Mouse (Mus musculus) midbrain, embryonic 11.5 days (tissue): Measurements from ENCODE around the gene Tgfbrap1. TPM values are rescaled to one million over a fixed set of nuclear protein-coding genes. Genes with fewer than 3 reads are reported as not detected.
"Not testable (repeated sequence)": the region's sequence is repeated elsewhere in the genome, so short reads cannot be mapped to it uniquely, and the experiment has no call there.

Source experiments
- ATAC-seq: fragments of 200-750 bp; cut with Nextera tagmentation; 2 replicates; pipeline ENCODE4 v1.8.0; 2017; ENCODE audit warnings: moderate TSS enrichment, moderate library complexity; ENCODE audit not compliant: low FRiP score
- DNase-seq: peaks from one replicate; pipeline ENCODE4 v3.0.0; 2015; ENCODE audit warnings: low spot score; ENCODE audit errors: missing footprints
- H3K27ac ChIP-seq: fragments of 300-500 bp; sonication (generic); 2 replicates; pipeline ENCODE4 v1.5.1; 2014; ENCODE audit warnings: low read depth, low read length
- H3K27me3 ChIP-seq: fragments of 300-500 bp; sonication (generic); 2 replicates; pipeline ENCODE4 v1.6.1; 2014; ENCODE audit warnings: mild to moderate bottlenecking, low read length, moderate library complexity, mixed read lengths; ENCODE audit not compliant: control insufficient read depth, insufficient read depth
- H3K36me3 ChIP-seq: fragments of 300-500 bp; sonication (generic); 2 replicates; pipeline ENCODE4 v1.6.1; 2014; ENCODE audit warnings: mild to moderate bottlenecking, low read length, moderate library complexity, mixed read lengths; ENCODE audit not compliant: control insufficient read depth, insufficient read depth
- H3K4me1 ChIP-seq: fragments of 300-500 bp; sonication (generic); 2 replicates; pipeline ENCODE4 v1.6.1; 2014; ENCODE audit warnings: low read length; ENCODE audit not compliant: control insufficient read depth, insufficient read depth
- H3K4me2 ChIP-seq: fragments of 300-500 bp; sonication (generic); 2 replicates; pipeline ENCODE4 v1.6.1; 2014; ENCODE audit warnings: mild to moderate bottlenecking, moderate library complexity
- H3K4me3 ChIP-seq: fragments of 300-500 bp; sonication (generic); 2 replicates; pipeline ENCODE4 v1.5.1; 2014; ENCODE audit warnings: low read depth, low read length
- H3K9ac ChIP-seq: fragments of 300-500 bp; sonication (generic); 2 replicates; pipeline ENCODE4 v1.6.1; 2014; ENCODE audit warnings: low read length
- H3K9me3 ChIP-seq: fragments of 300-500 bp; sonication (generic); 2 replicates; pipeline ENCODE4 v1.6.1; 2016; ENCODE audit warnings: low read length; ENCODE audit not compliant: control insufficient read depth
- WGBS: fragments of 180-500 bp; shearing (Covaris S2); extraction: QIAGEN DNeasy Blood & Tissue Kit; methylation state at CpG from one replicate; pipeline ENCODE4 v1.1.7; 2014; 5-methylcytosine and 5-hydroxymethylcytosine counted together
- polyA plus RNA-seq: library from polyadenylated mRNA; unstranded; fragments of >200 nt; fragmentation: Nextera tagmentation; extraction: Ambion mirVana; gene quantifications from 2 replicates; pipeline ENCODE4 v1.2.1, GENCODE M21; 2014

Gene Tgfbrap1
- polyA plus RNA-seq, 1 experiment from 2014 or later, result 13.8 TPM

DNA sequence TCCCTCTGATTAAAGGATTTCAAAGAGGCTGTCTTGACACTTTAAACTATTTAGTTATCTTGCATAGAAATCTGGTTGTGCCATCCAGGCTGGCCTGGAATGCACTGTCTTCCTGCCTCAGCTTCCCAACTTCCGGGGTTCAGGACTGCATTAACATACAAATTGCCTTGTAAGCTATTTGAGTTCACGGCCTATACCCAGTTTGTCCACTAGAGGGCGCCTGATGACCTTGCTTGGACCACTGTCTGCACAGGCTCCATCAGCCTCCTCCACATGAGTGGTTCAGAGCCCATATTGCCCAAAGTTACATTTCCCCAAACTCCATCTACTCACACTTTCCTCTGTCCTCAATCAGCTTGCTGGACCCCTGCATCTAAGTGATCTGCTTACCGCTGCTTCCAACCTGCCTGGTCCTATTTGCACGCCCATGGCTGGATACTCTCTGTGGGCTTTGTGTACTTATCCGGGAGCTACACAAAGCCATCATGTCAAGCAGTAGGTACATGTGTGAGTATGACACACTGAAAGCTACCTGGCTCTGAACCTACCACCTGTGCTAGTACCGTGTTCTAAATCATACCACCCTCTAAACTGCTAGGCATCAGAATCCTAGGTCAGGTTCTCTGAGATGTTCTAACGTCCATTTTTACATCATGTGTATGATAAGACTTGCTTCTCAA is 41.3 kb upstream of the Tgfbrap1 start:
- Histone ChIP-seq H3K27ac (no peak overlapping the region), H3K9me3 (no peaks in the 10 kb centered on the region), H3K9ac (no peak overlapping the region), H3K36me3 (no peaks in the 10 kb centered on the region), H3K4me3 (no peak overlapping the region), H3K4me2 (no peak overlapping the region), H3K27me3 (no peaks in the 10 kb centered on the region), H3K4me1 (no peaks in the 10 kb centered on the region)
- WGBS, result 49% methylated on average over 8 of the region's 8 CpGs
- ATAC-seq (peak; percentile 88), DNase-seq (peak; percentile 100)

DNA sequence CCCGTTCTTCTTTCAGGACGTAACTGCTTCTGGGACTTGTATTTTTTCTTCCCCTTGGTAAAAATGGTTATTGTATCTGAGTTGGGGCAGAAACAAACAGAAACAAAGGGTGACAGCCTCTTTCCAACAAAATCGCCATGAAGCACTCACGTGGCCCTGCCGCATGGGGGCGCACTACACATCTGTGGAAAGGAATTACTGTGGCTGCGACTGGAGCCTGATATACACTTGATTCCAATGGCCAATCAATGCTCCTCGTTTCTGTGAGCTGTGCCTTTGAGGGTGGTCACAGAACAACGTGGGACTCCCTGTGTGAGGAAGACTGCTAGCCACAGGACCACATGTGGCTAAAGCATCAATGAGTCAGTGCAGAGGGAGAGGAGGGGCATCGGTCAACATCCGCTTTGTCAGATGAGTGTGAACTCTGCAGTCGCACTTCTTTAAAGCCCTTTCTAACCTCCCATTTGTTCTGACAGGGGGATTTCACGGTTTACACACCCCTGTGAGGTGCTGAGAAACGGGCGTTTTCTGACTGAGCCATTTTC is 39.9 kb upstream of the Tgfbrap1 start:
- Histone ChIP-seq H3K9me3 (no peaks in the 10 kb centered on the region), H3K27ac (no peak overlapping the region), H3K4me3 (no peak overlapping the region), H3K36me3 (no peaks in the 10 kb centered on the region), H3K4me2 (no peak overlapping the region), H3K4me1 (no peaks in the 10 kb centered on the region), H3K9ac (no peak overlapping the region), H3K27me3 (no peaks in the 10 kb centered on the region)
- 78% methylated on average over 15 of the region's 15 CpGs for WGBS
- no peak for DNase-seq
- no peak for ATAC-seq

DNA sequence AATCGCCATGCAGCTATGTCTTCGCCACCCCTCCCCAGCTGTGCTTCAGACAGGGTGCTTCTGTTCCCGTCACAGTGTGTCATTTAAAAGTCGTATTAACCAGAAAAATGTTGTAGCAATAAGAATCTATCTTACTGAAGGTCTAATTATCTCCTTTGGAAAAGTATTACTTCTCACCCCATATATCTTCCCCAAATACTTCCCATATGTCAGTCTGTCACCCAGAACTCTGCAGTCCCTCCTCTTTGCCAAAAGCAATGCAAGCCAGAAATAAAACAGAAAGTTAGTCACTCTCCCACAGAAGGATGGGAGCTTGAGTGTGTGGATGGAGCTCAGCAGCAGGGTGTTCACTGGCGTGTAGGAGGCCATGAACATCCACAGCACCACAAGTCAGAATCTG is 38.9 kb upstream of the Tgfbrap1 start:
- ATAC-seq (no peak), DNase-seq (no peak)
- Histone ChIP-seq H3K4me2 (no peak overlapping the region), H3K9me3 (no peaks in the 10 kb centered on the region), H3K27ac (no peak overlapping the region), H3K4me1 (no peaks in the 10 kb centered on the region), H3K36me3 (no peaks in the 10 kb centered on the region), H3K9ac (no peak overlapping the region), H3K4me3 (no peak overlapping the region), H3K27me3 (no peaks in the 10 kb centered on the region)
- WGBS, result 90% methylated on average over 5 of the region's 5 CpGs

DNA sequence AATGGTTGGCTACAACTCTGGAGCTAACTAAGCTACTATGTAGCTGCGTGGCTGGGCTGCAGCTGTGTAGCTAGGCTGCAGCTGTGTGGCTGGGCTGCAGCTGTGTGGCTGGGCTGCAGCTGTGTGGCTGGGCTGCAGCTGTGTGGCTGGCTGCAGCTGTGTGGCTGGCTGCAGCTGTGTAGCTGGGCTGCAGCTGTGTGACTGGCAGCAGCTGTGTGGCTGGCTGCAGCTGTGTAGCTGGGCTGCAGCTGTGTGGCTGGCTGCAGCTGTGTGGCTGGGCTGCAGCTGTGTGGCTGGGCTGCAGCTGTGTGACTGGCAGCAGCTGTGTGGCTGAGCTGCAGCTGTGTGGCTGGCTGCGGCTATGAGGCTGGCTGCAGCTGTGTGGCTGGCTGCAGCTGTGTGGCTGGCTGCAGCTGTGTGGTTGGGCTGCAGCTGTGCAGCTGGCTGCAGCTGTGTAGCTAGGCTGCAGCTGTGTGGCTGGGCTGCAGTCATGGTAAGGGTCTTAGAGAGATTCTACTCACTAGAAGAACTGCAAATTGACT is 38.1 kb upstream of the Tgfbrap1 start:
- WGBS, result 84% methylated on average over 2 of the region's 2 CpGs
- not testable (repeated sequence) for DNase-seq, H3K4me1 ChIP-seq

GRCm38 (mm10) chr1:43131591-43131990 is 33.2 kb upstream of the Tgfbrap1 start:
- H3K4me3 ChIP-seq, result no peak overlapping the region
- H3K27ac ChIP-seq, result no peak overlapping the region
- ATAC-seq (no peak), DNase-seq (no peak)
- WGBS, result 89% methylated on average over 9 of the region's 9 CpGs
- H3K9ac ChIP-seq, result no peak overlapping the region
- no peaks in the 10 kb centered on the region for H3K27me3 ChIP-seq
- H3K4me2 ChIP-seq, result no peak overlapping the region
- H3K36me3 ChIP-seq, result no peaks in the 10 kb centered on the region
- no peaks in the 10 kb centered on the region for H3K9me3 ChIP-seq
- H3K4me1 ChIP-seq, result no peaks in the 10 kb centered on the region

More for the DNA sequence above, 38.1 kb upstream of the Tgfbrap1 start:
- not testable (repeated sequence) for H3K27me3 ChIP-seq, H3K36me3 ChIP-seq, H3K4me3 ChIP-seq, H3K4me2 ChIP-seq, H3K9ac ChIP-seq, H3K9me3 ChIP-seq, ATAC-seq, H3K27ac ChIP-seq

GRCm38 (mm10) chr1:43130219-43130981 is 32.0 kb upstream of the Tgfbrap1 start:
- Histone ChIP-seq H3K4me3 (no peak overlapping the region), H3K36me3 (no peaks in the 10 kb centered on the region), H3K9ac (no peak overlapping the region), H3K27me3 (no peaks in the 10 kb centered on the region), H3K4me1 (no peaks in the 10 kb centered on the region), H3K27ac (no peak overlapping the region), H3K4me2 (no peak overlapping the region), H3K9me3 (no peaks in the 10 kb centered on the region)
- 78% methylated on average over 5 of the region's 5 CpGs for WGBS
- ATAC-seq (no peak), DNase-seq (no peak)

GRCm38 (mm10) chr1:43127820-43128610 is 29.6 kb upstream of the Tgfbrap1 start:
- Histone ChIP-seq H3K4me3 (no peak overlapping the region), H3K4me2 (no peak overlapping the region), H3K36me3 (no peaks in the 10 kb centered on the region), H3K27me3 (no peaks in the 10 kb centered on the region), H3K9ac (no peak overlapping the region), H3K9me3 (no peaks in the 10 kb centered on the region), H3K27ac (no peak overlapping the region), H3K4me1 (no peaks in the 10 kb centered on the region)
- 86% methylated on average over 8 of the region's 8 CpGs for WGBS
- DNase-seq, result no peak
- no peak for ATAC-seq

DNA sequence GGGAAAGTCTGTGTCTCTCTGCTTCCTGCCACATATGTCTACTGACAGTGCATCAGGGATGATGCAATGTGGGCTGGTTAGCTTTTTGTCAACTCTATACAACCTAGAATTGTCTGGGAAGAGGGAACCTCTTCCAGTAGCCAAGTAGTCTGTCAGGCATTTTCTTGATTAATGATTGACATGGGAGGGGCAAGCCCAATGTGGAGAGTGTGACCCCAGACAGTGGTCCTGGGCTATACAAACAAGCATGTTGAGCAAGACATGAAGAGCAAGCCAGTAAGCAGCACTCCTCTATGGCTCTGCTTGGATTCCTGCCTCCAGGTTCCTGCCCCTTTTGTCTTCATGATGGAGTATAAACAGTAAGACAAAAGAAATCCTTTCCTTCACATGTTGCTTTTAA is 28.8 kb upstream of the Tgfbrap1 start:
- DNase-seq, result no peak
- Histone ChIP-seq H3K4me1 (no peaks in the 10 kb centered on the region), H3K9ac (no peak overlapping the region), H3K9me3 (no peaks in the 10 kb centered on the region), H3K27me3 (no peaks in the 10 kb centered on the region), H3K36me3 (no peaks in the 10 kb centered on the region), H3K4me2 (no peak overlapping the region), H3K27ac (no peak overlapping the region), H3K4me3 (no peak overlapping the region)
- no peak for ATAC-seq
